Mouse (Mus musculus): ENCODE data around the gene Aig1. TPM values are rescaled to one million over a fixed set of nuclear protein-coding genes. Genes with fewer than 3 reads are reported as not detected.
A peak's percentile ranks its signal among the peaks of the same experiment; 100 is the strongest.

Aig1 gene
- total RNA-seq, 2 experiments from 2014 or later, result 14.8 to 15.7 TPM

DNA sequence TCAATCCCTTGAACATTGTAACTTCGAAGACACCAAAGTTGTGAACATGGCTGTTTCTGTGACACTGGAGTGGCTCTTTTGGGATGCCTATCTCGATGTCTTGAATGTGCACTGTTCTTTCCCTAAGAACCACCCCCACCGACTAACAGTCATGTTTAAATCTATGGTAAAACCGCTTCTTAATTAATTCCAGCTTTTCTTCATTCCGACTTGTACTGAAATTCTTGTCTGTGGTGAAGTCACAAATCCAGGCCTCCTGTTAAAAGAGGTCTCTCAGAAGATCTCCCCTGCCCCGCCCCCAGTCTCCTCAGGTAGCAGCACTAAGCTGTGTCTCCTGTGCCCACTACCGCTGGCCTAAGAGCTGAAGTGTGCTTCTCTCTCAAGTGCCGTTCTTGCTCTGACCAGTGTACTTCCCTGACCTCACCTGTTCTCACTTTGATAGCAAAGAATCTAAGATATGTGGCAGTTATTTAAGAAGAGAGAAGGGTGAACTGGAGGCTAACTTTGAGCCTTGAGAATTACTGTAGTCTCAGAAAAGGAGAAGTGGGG lies 157.4 kb downstream of the Aig1 start:
- no peak for DNase-seq (ENCODE audit: low spot score)

DNA sequence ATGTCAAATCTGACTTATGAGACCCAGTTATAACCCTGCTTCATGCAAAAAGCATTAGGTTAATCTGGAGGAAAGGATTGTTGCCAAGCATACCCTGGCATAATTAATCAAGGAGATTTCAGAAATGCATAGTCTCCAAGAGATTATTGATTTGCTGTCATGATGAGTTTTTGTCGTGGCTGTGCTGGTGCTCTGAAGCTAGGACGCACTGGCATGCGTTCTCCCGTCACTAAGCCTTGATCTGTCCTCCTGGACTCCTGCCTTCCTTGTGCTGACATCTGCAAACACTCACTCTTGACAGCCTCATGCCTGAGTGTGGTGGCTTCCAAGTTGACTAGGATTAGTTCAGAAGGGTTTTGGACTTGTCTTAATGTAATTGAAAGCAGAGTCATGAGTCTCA lies 163.0 kb downstream of the Aig1 start:
- no peak for DNase-seq (ENCODE audit: low spot score)

DNA sequence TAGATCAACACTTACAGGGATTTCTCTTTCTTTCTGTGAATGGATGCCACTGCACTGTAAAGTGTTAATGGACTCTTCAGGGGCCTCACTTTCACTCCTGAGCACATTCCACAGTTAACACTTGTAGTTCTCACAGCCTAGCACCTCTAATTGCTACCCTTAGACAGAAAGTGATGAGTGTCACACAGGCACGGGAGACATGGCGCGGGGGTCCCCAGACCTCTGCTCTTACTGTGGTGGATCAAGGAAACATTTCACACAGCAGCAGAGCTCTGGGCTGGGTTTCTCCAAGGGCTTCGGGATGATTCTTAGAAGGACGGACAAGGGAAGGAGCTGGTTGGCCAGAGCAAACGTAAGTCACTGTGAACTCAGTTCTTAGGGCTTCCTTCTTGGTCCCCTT lies 166.1 kb downstream of the Aig1 start:
- no peak for DNase-seq (ENCODE audit: low spot score)

DNA sequence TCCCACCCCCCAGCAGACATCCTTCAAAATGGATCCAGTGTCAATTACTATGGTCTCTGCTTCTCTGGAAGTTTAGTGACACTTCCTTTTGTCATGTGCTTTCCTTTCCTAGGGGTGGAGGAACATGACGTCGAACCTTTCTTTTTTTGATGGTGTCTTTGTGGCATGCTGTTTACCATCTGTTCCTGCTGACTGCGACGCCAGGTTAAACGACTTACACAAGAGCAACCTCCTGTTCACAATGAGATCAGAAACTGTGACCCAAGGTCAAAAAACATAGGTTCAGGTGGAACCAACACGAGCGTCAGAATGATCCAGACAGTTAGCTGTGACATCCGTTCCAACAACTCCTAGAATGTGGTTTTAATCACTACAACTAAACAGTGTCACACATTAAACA lies 166.7 kb downstream of the Aig1 start:
- no peak for DNase-seq (ENCODE audit: low spot score)

DNA sequence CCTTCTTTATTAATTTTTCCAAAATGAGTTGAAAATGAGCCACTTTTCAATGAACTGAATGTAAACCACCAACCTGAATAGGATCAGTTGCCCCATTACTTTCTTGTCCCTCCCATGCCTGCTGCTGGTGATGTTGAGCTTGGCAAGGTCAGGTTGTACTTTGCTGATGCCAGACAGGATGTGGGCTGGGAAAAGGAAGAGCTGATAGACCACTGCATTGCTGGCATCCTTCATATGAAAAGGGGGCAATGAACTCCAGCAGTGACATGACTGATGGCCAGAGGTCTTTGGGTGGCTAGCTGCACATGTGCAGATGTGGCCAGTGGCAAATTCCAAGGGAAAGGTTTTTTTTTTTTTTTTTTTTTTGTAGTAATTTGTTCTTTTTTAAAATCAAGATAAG lies 172.5 kb downstream of the Aig1 start:
- DNase-seq (ENCODE audit: low spot score), result no peak

DNA sequence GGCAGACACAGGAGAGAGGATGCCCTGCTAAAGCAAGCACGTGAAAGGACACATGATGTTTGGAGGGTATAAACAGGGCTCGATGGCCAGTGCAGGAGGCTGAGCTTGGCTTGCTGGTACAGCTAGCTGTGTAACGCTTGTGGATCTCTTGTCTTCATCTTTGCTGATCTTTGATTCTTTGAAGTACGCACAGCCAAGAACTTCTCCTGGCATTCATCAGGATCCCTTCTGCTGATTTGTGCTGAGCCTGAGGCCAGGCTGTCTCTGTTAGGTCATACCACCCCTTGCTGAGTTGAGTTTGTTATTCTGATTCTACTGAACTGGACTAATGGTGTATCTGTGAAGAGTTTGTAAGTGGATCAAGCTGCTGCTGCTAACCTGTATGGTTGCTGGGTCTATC lies 175.5 kb downstream of the Aig1 start:
- no peak for DNase-seq (ENCODE audit: low spot score)

DNA sequence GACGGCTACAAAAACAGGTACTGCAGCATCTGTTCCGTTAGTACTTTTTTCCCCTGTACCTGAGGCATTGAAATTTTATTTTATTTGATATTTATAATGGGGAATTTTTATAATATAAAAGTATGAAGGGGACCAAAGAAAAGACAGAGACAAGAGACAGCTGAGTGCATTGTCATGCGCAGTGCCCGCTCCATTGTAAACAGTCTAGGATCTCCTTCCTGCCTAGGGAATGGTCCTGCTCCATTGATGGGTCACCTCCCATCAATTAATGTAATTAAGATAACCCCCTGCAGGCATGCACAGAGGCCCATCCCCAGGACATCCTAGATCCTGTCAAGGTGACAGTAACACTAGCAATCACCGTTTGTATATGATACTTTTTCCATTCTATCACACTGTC lies 178.0 kb downstream of the Aig1 start:
- no peak for DNase-seq (ENCODE audit: low spot score)

DNA sequence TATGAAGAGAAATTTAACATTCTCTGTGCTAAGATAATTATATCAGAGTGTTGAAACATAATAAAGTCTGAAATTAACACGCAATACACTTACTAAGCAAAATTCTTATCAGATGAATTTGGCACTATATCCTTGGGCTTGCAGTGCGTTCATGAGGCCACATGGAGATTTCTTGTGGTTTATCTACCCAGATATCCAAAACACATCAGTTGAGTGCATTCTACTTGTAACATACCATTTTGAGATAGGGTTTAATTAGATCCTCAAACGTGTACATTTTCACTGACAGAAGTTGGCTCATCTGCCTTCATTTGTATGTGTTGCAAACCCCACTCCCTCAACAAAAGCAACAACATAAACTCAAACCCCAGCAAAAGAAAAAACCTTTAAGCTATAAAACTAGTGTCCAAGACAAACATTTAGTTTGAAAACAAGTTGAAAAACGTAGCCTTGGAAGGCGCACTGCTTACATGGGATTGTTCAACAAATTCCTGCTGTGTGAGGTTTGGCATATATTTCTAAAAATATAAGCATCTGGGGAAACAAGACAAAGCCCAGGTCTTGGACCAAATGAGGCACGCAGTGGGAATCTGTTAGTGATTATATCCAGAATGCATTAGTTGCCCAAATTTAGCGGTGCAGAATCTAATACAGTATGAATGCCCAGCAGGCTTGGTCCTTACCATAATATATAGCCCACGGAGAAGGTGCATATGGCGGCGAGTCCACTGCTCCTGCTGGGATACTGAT lies 178.8 kb downstream of the Aig1 start:
- DNase-seq (ENCODE audit: low spot score), result no peak

DNA sequence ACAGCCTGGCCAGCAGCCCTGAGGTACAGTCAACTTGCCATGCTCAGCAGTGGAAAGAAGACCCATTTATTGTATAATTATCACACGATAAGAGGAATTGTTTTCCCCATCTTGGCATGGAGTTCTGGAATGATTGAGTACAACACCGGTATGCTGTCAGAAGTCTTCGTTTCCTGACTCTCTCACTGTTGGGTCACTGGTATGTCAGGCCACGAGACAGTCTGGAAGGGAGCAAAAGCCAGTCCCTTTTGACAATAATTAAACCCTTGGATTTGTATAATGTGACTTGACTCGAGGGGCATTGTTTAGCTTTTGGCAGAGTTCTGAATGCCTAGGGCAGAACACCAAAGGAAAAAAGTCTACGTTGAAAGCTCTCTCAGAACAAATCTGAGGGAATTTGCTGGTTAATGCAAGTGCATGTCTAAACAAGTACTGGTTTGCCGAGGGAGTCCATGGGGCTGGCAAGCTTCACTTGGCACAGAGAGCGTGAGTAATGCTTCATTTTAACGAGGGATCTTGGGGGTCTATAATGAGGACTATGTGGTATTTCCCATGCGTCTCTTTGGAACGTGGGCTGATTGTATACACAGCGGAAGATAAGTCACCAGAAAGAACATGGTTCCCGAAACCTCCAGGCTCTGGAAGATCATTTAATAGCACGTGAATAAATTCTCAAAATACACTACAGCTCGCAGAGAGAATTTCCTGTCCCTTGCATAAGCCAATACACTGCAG lies 180.2 kb downstream of the Aig1 start:
- DNase-seq (ENCODE audit: low spot score), result no peak

DNA sequence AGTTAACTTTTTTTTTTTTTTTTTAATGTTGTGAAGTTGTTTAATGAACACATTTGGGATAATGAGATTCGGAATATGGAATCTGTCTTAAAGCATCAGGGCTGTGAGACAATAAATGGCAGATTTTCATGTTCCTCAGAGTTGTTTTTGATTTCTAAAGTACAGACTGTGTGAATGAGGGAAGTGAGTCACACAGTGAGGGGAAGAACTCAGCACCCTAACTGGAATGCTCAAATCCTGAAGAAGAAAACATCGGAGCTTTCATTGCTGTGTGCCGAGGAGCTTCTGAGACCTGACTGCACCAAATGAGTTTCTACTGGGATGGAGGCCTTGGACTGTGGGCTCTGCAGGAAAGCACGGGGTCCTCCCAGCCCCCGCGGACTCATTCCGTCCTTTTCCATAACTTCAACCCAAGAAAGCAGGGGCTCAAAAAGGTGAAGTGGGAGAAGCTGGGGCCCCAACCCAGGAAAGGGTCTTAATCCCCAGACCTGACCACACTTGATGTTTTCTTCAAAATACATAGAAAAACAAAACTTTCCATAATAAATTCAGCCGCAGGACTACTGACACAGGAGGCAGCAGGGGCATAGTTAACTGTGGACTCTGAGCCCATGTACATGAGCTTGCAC lies 181.5 kb downstream of the Aig1 start:
- no peak for DNase-seq (ENCODE audit: low spot score)

DNA sequence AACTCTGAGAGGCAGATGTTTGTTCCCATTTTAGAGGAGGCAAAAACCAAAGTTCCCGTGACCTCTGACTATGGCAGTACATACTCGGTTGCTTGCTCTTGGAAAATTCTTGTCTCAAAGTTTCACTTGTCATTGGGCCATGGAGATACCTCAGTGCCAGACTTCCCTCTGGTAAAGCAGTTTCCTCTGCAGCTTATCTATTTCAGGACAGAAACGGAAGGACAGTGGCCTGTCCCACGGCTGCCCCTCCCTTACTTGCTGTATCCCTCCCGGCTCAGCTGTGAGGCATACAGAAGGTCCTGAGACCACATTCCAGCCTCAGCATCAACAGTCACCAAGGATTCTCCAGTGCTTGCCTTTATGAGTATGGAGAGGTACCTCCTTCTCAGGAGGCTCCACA lies 182.7 kb downstream of the Aig1 start:
- peak; percentile 12 for DNase-seq (ENCODE audit: low spot score)

DNA sequence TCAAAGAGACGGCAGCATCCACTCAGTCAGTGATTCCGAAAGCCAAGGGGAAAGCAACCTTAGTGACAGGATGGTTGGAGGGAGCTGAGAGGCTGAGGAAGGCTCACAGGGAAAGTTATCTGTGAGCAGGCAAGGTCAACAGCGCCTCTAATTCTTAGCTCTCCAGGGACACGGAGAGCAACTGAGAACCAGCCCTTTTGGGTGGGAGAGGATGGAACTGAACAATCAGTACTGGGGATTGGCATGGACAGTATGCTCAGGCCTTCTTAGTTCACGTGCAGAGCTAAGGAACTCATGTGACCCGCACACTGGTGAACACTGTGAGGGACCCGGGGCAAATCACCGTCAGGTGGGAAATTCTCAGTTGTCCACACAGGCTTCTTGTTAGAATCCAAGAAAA lies 183.4 kb downstream of the Aig1 start:
- no peak for DNase-seq (ENCODE audit: low spot score)

DNA sequence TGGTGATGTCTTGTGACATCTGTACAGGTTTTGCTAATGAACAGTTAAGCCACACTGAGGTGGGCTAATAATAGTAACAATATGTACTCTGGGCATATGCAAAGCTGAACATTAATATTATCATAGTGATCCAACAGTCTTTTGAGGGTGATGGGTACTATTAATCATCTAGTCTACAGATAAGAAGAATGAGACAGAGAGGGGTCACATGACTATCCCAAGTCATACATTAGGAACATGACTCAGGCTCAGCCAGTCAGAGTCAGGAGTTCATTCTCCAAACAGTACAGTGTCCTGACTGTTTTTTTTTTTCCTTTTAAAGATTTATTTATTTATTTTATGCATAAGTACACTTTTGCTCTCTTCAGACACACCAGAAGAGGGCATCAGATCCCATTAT lies 184.3 kb downstream of the Aig1 start:
- no peak for DNase-seq (ENCODE audit: low spot score)

DNA sequence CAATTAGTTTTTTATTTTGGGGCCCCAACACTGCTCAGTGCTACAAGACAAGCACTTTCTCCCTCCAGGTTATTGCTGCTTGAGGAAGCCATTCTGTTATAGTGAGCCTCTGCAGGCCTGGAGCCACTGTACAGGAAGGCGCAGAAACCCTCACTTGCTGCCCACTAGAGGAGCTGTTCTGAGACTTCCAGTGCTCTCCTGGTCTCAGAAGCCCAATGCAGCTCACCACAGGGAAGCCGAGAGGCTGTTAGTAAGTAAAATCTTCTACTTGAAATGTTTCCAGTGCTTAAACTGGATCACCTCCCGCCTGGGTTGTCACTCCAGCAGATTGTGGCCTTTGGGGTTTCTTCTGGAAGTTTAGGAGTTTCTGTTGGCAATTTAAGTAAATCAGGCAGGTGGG lies 186.2 kb downstream of the Aig1 start:
- no peak for DNase-seq (ENCODE audit: low spot score)

DNA sequence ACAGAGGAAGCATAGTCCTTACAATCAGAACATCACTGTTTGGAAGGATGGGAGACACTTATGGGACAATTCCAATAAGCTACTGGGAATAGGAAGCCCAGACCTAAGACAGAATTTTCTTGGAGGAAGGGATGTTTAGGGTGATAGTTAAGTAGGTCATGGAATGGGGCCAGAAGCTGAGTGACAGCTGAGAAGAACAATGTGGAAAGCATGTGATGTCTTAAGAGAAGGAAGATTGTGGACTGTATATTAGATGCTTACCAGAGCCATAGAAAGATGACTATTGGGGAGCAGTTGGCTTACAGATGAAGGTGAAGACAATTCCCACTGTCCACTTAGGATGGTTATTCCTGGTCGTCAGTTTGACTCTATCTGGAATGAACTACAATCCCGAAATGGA lies 191.3 kb downstream of the Aig1 start:
- no peak for DNase-seq (ENCODE audit: low spot score)

DNA sequence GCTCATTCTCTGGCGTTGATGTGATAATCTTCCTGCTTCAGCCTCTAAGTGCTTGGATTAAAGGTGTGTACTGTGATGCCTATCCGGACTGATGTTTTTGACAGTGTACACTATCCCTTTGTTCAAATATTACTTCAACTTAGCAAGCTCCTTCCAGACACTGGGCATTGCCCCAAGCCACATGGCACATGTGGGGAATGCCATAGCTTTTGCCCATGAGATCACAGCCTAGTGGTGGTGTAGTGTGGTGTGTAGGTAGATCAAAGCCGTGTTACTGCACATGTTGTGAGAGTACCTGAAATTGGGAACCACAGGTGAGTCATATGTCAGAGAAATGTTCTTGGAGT lies 193.8 kb downstream of the Aig1 start:
- DNase-seq (ENCODE audit: low spot score), result no peak

DNA sequence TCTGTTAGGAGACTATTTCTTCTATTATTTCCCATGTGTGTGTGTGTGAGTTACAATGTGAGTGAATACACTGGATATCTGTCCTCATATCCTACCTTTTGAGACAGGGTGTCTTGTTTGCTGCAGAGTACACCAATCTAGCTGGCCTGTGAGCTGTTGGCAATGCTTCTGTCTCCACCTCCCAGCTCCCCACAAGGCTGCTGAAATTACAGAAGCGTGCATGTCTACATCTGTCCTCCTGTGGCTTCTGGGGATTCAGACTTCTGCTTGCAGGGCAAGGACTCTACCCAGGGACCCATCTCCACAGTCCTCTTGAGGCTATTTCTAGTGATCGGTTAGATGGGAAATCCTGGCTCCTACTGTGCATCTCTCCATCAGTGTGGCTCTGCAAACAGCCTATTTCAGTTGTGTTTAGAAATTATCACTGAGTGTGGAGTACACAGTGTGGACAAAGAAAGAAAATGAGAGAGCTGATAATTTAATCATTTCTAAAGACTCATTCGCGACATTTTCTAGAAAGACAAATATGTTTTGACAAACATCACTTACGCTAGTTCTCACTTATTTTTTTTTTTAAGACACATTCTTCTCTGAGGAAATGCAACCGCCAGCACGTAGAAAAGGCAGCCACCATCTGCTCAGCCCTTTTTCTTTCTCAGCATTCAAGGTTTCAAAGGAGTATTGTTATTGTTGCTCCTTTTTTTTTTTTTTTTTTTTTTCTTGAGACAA lies 194.3 kb downstream of the Aig1 start:
- no peak for DNase-seq (ENCODE audit: low spot score)

DNA sequence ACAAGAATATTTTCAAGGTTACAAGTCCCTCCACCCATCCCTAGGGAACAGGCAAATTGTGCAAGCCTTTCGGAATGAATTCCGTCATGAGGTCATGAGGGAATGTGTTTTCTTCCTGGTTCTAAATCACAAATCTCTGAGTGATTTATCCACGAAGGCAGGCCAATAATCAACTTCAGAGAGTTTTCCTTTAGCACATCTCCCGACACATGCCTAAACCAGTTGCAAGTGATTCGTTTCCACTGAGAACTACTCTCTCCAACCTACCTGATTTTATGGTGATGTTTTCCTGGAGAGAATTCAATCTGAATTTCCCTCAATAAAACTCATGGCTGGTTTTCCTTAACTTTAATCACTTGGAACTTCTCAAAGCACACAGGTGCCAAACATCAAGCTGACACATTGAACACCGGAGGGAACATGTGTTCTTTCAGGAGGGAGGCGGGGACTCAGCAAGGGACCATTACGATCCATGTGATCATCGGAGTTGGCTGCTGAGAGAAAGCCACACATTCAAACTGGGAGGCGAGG lies 201.5 kb downstream of the Aig1 start:
- peak; percentile 83 for DNase-seq (ENCODE audit: low spot score)

DNA sequence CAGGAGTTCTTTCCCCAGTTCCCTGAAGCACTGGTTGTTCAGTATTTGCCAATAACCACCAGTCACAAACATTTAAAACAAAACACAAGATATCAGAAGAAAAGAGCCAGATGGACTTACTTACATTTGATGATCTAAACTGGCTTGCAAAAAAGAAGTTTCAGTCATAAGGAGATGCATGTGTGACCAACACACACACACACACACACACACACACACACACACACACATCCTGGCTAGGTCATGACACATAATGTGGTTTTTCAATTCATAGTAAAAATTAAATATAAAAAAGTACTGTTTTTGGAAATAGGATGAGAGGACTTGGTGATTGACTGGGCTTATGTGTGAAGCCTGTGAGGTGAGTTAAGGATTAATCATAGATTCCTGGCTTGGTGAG lies 205.3 kb downstream of the Aig1 start:
- DNase-seq (ENCODE audit: low spot score), result no peak

DNA sequence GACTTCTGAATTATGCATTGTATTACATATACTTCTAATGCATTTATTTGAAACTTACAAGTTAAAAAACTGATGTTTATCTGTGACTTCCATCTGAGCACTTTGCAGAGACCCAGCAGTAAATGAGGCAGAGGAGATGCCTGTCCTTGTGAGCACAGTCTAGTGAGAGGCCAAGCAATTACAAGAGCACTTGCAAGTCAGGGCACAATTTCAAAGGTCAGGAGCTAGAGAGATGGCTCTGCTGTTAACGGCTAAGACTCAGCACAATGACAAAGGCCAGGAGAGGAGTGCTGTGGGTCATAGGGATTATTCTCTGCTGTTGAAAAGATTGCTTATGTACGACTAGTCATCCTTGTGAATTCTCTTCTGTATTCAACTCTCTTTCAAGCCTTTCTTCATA lies 209.0 kb downstream of the Aig1 start:
- no peak for DNase-seq (ENCODE audit: low spot score)

DNA sequence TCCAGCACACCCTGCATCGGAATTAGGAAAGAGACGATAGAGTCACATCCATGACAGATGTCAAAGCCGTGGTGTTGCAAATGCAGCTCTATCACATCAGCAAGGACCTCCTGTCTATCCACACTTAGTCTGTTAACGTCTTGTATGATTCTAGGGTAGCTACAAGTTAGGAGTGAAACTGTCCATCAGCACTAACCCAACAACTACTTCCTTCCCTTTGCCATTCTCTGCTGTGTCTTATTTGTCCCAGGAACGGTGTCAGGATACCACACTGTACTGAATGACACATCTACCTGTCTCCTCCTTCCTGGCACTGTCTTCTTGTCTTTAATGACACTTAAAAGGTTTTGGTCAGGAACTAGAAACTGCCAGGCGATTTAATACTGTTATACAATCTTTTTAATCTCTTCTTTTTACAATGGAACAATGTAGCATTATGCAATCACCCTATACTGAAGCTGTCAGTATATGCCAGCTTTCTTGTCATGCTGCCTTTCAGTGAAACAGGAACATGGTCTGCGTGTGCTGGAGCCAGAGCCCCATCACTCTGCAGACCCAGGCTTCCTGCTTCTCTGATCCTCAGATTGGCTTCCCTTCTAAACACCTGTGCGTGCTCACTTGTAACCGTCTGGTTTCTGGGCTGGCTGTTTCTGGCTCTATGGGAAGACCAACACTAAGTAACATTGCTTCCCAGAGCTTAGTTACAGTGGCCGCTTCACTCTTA lies 214.9 kb downstream of the Aig1 start:
- DNase-seq (ENCODE audit: low spot score), result no peak
